Mouse (Mus musculus): ENCODE results near the gene Kcnk5.

DNA sequence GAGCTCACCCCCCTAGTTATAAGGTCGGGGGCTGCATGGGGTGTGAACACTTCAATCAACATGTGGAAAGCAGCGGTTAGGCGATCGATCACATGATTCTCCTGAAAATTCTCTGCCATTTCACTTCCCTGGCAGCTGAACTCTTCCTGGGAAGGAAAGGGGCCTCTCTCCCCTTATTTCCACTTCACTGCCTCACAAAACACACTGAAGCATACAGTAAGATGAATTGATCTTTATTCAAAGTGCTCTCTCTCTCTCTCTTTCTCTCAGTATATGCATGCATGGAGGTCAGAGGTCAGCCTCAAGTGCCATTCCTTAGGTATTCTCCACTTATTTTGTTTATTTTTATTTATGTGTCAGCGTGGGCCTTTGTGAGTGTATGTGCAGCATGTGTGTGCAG, 2.1 kb upstream of the Kcnk5 start:
- TF ChIP-seq CTCF (IDR thresholded peaks at IDR 0.05) = no peak
- no peak for TF ChIP-seq EP300 (IDR thresholded peaks at IDR 0.05)
